Mouse (Mus musculus) CH12F3 (cell line): Measurements from ENCODE around the gene Cyp1a1.

Experiments
- in situ Hi-C: fragments of 300-500 bp; cut with MboI; formaldehyde crosslinking; loops from 2 replicates; pipeline ENCODE4 v1.14.3; 2020; ENCODE audit warnings: low sequenced_read_pairs

Gene Cyp1a1

DNA sequence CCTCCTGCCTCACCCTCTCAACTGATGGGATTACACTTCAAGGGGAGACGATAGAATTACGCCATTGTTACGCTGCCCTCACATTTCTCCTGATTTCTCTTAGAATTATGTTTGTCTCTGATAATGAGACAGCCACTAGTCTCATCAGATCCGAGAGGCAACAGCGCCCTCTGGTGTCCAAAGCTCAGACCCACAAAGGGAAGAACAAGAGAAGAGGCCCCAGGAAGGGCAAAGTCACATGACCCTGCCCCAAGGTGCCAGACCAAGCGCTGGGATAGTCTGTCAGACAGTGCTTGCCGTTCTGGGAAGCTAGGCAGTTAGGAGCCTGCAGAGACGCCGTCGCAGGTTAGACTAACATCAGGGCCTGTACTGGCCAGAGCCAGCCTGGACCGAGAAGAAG is 32.0 kb upstream of the Cyp1a1 start:
- in situ Hi-C loops = no loop called here

DNA sequence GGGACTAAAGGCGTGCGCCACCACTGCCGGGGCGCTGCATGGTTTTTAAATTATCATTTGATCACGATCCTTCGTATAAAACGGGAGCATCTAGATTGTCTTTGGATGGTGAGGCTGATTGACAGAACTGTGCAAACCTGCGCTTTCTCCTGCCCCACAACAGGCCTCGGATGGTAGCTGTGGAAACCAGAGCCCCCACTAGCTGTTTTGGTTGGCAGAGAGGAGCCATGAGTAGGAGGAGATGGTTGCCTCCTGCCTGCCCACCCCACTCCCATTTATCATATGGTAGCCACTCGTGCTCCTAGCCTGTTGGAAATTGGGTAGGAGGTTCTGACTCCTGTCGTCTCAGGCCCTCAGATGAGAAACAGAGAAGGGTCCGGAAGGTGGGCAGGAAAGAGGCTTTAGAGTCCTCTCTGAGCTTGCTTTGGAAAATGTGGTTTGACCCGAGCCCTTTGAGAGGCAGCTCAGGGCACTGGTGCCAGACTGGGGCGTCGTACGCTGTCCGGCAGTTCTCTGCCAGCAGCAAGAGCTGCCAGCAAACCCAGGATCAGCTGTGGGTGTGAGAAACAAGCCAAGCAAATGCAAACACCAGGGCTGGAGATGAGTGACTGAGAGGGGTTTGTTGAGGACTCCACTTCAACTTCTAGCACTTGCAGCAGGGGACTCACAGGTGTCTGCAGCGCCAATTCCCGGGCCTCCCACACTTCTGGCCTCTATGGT is 30.9 kb upstream of the Cyp1a1 start:
- in situ Hi-C loops = no loop called here

- in situ Hi-C loops = no loop called here
Measured at GRCm38 (mm10) chr9:57657843-57658242, 29.9 kb upstream of the Cyp1a1 start.

DNA sequence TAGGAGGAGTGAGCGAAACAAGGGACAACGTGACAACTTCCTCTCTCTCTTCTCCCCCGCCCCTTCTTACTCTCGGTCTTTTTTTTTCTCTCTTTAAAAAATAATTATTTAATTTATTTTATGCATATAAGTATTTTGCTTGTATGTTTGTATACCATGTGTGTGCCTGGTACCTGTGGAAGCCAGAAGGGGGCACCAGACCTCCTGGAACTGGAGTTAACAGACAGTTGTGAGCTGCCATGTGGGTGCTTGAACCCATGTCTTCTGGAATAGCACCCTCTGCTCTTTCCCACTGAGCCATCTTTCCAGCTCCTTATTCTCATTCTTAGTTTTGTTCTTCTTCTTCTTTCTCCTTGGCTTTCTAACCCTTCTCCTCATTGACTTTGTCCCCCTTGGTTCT is 28.8 kb upstream of the Cyp1a1 start:
- in situ Hi-C loops = no loop called here

DNA sequence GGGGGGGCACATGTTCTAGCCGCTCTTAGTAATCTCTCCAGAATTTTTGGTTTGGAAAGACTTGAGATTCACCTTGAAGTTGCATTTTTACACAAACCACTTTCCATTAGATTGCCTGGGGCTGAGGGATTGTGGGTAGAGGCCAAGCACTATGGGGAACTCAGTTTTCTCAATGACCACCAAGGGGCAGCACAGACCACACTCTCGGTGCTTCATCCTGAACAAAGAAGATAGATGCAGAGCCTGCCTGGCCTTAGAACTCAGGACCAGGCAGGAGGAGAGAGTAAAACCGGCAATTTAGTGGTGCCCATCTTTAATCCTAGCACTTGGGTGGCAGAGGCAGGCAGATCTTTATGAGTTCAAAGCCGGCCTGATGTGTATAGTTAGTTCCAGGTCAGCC is 28.0 kb upstream of the Cyp1a1 start:
- in situ Hi-C loops = loop anchor here (5.0 kb wide), 1 partner anchor 78 kb away; no protein-coding TSS in a partner anchor

DNA sequence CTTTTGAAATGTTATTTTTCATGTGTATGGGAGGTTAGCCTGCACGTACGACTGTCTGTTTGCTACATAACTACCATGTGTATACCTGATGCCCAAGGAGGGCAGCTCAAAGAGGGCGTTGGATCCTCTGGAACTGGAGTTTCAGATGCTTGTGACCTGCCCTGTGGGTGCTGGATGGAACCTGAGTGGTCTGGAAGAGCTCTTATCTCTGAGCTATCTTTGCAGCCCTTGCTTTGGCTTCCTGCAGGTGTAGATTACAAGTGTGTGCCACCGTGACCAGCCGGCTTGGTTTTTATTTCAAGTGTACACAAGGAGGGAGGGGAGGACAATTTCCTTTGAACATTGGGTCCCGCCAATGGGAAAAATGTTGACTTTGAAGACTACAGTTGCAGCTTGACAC is 27.2 kb upstream of the Cyp1a1 start:
- in situ Hi-C loops = loop anchor here (5.0 kb wide), 1 partner anchor 77 kb away; no protein-coding TSS in a partner anchor

GRCm38 (mm10) chr9:57661552-57661951 is 26.2 kb upstream of the Cyp1a1 start:
- in situ Hi-C loops = loop anchor here (5.0 kb wide), 1 partner anchor 76 kb away; no protein-coding TSS in a partner anchor

GRCm38 (mm10) chr9:57664616-57665015 is 23.1 kb upstream of the Cyp1a1 start:
- in situ Hi-C loops = loop anchor here (5.0 kb wide), 1 partner anchor 73 kb away; no protein-coding TSS in a partner anchor

DNA sequence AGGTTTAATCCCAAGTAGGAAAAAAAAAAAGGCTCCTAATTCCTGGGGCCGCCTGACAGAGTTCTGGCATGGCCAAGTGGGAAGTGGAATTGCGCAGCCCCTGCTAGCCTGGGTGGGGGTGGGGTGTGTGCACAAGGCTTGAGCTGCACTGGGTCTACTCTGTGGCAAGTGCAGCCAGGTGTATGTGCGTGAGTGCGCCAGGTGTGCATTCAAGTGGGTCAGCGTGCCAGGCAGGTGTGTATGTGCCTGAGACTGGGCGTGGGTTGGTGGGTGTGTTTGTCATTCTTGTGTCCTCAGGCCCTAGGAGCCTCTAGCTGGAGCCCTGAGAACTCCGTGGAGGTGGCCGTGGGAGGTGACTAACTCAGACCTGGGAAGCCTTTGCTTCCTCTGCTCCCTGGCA is 21.2 kb upstream of the Cyp1a1 start:
- in situ Hi-C loops = no loop called here

DNA sequence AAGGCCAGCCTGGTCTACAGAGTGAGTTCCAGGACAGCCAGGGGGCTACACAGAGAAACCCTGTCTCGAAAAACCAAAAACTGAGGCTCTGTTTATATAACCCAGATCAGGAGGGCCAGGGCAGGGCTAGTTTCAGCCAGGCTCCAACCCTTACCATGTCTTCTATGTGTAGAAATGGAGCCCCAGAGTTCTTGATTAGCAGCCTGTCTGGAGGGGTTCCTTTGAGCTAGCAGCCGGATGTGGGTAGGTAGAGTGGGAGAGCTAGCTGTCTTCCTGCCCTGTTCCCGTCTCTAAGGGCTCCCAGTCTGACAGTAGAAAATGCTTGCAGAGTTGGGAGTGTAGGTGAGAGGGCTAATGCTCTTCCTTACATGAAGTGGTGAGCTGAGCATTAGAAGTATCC is 20.6 kb upstream of the Cyp1a1 start:
- in situ Hi-C loops = no loop called here

DNA sequence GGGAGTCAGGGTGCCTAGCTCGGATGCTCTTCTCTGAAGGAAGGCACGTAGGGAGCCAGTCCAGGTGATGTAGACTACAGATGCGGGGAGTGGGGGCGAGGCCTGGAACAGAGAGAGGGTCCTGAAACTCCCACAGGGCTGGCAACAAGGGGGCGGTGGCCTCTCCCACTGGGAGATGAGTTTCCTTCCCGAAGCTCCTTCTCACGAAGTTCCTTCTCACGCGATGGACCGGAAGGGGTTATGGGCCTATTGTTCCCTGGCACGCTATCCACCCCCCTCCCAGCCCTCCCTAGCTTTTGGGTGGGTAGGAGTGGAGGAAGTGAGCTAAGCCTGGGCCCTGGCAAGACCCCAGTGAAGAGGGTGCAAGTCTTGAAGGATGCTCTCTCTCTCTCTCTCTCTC is 19.9 kb upstream of the Cyp1a1 start:
- in situ Hi-C loops = no loop called here

DNA sequence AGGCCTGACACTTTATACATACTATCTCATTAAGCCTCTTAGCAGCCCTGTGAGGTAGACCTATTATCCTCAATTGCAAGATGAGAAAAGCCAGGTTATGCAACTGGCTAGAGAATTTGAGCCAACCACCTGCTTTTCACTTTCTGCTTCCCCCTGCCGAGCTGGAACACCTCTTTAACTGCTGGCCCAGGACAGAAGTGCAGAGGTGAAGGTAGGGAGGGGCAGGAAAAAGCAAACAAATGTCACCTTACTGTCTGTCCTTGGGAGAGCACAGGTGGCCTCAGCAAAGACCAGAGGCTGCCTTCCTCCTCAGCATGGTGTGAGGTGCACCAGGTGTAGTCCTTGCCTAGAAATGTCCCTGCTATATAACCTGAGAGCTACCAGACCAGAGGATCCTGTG is 19.5 kb upstream of the Cyp1a1 start:
- in situ Hi-C loops = no loop called here

DNA sequence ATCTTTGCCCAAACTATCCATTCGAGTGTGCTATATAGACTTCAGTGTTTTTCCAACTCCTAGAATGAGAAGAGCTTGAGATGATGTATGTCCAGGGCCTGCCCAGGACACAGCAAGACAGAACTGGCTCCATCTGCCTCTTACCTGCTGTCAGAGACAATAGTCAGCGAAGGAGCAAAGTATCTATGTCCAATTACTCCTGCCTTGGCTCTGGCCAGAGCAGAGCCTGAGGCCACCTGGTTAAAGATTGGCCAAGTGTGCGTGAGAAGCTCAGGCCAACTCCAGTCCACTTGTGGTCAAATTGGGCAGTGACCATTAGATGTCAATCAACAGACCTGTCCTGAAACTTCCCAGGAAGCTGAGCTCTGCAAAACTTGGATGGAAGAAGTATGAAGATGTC is 18.2 kb upstream of the Cyp1a1 start:
- in situ Hi-C loops = no loop called here

DNA sequence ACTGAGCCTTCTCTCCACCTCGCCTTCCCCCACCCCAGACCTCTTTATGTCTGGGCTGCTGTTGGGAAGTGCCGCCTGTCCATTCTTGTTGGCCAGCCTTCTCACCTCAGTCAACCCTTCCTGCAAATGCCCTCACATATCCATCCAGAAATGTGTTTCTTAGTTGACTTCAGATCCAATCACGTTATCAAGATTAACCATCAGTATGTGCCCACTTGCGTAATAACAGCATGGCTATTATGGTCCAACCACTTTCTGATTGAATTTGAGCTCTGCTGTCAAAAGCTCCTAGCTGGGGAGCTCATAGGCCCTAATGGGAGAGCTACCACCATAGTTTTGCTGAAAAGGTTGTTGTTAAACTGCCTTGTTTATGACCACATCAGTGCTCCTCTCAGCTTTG is 16.7 kb upstream of the Cyp1a1 start:
- in situ Hi-C loops = no loop called here

DNA sequence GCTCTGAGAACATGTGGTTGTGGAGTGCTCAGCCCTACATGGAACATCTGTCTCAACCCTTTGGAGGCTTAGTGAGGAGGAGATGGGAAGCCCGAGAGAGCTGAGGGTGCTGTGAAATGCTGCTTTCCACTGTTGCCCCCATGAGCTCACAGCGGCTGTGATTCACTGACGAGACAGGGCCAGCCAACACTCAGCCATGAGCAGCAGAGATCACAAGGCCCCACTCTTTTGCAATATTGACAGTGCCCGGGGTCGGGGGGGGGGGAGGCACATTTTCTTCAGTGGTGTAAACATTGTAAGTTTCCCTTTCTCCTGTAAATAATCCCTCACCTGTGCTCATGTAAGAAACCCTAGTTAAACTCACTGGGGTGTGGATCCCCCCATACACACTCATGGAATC is 16.2 kb upstream of the Cyp1a1 start:
- in situ Hi-C loops = no loop called here

DNA sequence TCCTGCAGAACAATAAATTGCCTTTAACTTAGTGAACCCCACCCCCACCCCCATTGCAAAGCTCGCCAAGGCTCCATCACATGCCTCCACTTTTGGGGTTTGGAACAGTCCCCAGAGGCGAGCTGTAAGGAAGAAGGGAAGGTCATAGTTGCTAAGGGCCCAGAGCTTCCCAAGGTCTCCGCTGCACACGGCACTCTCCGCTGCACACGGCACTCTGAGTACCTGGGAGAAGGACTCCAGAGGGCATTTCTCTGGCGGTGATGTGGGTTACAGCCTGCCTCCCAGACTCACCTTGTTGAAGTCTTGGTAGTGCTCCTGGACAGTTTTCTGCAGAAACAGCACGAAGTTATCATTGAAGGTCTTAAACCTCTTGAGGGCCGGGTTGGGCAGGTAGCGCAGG is 6.3 kb upstream of the Cyp1a1 start:
- in situ Hi-C loops = no loop called here

GRCm38 (mm10) chr9:57683520-57683919 is 4.2 kb upstream of the Cyp1a1 start, which contains the start of gene Cyp1a2:
TSS of gene Cyp1a2 (minus strand) at chr9:57683703.
- in situ Hi-C loops = no loop called here

GRCm38 (mm10) chr9:57686011-57686410 is 1.7 kb upstream of the Cyp1a1 start:
- in situ Hi-C loops = no loop called here

- in situ Hi-C loops = no loop called here
Measured at GRCm38 (mm10) chr9:57688158-57688557, 430 bp downstream of the Cyp1a1 start.

GRCm38 (mm10) chr9:57688606-57689005 is 878 bp downstream of the Cyp1a1 start:
- in situ Hi-C loops = no loop called here

DNA sequence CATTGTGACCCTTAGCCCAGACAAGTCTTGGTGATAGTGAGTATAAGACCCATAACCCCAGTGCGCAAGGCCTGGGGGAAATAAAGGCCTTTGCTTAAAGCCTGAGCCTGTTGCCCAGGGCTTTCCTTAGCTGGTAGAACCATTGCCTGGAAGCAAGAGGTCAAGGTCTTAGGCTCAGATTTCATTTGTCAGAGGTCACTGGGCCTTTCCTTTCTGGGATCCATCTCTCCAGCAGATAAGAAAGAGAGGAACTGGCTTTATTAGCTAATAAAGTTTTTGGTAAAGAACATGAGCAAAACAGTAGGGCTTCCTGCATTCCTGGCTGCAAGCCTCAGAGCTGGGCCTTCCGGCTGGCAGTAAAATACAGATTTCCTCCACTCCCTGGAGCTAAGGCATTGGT is 6.4 kb downstream of the Cyp1a1 start:
- in situ Hi-C loops = no loop called here

GRCm38 (mm10) chr9:57696380-57697285 is 8.9 kb downstream of the Cyp1a1 start:
- in situ Hi-C loops = no loop called here
